Mouse (Mus musculus): ENCODE measurements around the gene Smu1.

Gene Smu1

DNA sequence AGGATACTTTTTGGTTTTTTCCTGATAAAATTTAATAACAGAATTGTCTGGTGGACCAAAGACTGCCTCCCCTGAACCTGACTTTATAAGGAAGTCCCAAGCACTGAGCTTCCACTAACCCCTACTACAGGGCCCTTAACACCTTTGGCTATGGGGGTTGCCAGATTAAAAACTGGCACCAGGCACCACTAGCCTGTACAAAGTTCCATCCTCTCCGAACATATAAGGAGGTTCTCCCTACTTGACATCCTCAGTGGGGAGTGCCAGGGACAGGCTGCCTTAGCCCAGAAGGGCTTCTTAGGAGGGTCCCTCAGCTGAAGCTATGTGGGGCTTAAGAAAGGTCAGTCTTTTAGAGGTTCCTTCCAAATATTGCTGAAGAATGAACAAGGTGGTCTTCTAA, 22.4 kb downstream of the Smu1 start:
- no peak for DNase-seq

DNA sequence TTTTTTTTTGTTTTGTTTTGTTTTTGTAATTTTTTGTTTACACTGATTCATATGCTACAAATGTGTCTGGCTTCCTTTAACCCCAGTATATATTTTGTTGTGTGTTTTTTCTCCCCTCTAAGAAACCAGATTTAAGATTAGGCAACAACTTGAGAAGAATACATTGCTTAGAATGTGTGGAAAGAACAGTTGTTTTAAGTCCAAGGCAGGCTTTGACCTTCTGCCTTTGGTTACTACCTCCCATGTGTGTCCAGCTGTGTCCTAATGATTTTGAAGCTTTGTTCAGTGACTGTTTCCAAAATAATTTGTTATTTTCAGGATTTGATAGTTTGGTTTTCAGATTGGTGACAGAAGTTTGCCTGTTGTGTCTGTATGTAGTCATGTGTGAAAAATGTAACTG, 26.5 kb downstream of the Smu1 start:
- no peak for DNase-seq

DNA sequence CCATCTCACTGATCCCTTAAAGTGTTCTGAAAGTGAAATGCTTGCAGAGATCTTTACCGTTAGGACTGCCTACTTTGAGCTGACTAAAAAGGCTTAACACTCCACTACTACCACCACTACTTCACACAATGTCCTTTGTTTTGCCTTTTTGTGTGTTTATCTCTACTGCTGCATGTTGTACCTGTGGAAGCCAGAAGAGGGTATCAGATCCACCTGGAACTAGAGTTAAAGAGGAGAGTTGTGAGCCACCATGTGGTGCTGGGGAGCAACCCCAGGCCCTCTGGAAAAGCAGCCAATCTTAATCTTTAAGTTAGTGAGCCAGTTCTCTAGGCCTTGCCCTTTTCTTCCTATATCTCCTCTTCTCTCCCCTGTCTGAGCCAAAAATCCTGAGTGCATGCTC, 30.5 kb downstream of the Smu1 start:
- no peak for DNase-seq

DNA sequence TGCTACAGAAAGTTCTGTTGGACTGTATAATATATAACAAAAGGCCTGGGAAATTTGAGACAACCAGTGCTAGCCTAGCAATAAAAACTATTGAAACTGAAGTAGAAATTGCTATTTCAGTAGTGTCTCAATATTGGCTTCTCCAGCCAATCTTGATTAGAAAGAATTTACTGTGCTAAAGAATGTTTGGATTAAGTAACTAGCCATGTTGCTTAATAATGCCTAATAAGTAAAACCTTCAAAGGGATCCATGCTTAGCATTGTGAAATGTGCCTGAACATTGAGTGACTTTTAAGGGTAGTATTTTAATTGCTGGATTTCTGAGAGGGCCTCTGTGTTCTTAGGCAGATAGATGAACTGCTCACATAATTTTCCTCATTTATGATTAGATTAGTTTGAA, 32.2 kb downstream of the Smu1 start:
- DNase-seq = no peak

DNA sequence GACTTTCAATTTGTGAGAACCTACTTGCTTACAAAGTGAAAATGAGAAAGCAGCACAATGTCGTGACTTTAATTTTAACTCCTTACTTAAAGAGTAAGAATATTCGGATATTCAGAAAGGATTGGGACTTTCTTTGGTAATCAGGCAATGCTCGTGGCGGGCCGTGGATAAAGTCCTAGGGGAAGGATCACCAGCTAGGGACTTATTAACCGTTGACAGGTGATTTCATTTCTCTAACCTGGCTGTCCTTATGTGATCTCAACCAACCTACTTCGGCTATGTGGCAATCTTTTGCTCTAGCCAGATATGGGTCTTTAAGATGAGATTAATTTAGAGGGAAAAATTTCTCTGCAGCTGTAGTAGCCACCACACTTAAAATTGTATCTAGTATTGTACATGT, 32.6 kb downstream of the Smu1 start:
- no peak for DNase-seq

DNA sequence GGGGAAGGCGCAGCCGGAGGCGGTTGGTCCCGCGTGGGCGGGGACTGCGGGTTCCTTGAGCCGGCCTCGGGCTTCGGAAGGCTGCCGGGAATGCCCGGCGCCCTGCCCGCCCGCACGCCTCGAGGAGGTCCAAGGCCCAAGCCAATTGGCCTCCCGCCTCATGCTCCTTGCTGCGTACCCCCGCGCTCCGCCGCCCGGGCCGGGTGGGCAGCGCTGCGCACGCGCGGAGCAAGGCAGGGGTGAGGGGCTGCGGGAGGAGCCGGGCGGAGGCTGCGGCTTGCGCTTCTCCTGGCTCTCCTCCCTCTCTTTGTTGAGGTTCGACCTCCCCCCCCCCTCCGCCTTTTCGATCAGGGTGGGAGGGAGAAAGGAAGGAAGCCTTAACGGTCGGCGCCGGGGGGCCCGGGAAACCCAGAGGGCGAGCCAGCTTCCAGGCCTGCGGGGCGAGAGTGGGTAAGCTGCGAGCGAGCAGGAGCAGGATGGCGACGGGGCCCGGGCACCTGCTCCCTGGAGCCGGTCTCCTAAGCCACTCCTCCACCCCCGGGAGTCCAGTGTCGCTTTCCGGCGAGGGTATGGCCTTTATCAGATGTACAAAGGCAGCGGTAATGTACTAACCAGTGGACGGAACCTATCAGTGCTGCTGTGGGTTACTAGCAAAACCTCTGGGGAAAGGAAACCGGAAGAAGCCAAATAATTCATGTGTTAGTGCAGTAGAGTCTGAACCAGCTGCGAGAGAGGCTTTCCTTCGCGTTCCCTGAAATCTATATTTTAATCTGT, 34.8 kb downstream of the Smu1 start:
- peak; percentile 77 for DNase-seq

DNA sequence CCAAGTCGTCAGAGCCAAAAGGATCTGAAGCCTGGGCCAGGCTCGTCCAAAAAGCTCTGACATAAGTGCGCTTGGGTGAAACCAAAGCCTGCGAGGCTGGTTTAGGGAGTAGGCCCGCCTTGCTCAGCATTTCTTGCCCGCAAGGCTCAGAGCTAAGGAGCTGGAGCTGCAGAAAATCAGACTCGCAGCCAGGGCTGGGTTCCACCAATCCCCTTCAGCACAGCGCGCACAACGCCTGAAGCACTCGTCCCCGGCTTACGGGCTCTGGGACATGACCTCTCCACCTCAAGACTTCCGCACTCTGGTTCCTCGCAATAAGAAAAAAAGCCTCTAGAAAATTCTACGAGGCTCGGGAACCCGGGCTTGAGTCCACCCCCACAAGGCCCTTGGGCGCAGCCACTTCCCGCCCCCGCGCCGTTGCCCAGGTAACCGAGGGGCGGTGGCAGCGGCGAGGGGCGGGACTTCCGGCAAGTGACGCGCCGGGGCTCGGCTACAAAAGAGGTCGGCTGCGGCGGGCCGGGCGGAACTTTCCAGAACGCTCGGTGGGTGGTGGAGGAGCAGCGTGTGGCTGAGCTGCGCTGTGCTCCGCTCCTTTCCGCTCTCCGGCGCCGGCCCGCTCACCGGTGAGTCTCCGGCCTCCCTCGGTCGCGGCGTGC, 35.6 kb downstream of the Smu1 start, which contains the start of gene Dnaja1:
Gene Dnaja1 (plus strand): TSS at position 140 of the 656 bp plus-strand sequence.
- peak; percentile 97 for DNase-seq

DNA sequence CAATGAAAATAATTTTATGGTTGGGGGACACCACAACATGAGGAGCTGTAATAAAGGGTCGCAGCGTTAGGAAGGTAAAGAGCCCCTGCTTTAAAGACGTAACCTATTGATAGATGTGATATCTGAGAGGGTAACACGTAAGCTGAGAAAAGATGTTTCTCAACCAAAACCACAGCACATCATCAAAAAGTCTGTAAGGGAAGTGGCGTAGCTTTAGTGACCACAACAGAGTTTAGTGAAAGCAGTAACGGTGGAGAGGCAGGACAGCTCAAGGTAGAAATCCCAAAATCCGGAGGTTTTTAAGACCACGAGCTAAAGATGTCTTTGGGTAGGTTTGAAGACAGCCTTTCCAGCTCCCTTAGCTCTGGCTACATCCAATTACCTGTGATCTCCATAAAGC, 36.8 kb downstream of the Smu1 start:
- DNase-seq = no peak

DNA sequence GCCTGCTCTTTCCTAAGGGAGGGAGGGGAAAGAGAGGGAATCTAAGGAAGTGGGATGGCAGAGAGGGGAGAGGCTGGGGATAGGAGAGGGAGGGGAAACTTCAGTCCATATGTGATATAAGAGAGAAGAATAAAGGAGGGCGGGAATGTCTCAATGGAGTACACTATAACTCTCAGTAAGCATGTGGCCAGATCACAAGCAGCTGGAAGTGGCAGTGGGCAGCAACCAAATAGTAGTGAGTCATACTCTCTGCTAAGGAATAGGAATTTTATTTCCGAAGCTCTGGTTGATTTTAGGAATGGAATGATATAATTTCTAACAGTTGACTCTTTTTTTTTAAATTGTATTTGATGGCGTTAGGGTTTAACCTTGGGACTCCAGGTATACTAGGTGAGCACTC, 40.6 kb downstream of the Smu1 start:
- no peak for DNase-seq

DNA sequence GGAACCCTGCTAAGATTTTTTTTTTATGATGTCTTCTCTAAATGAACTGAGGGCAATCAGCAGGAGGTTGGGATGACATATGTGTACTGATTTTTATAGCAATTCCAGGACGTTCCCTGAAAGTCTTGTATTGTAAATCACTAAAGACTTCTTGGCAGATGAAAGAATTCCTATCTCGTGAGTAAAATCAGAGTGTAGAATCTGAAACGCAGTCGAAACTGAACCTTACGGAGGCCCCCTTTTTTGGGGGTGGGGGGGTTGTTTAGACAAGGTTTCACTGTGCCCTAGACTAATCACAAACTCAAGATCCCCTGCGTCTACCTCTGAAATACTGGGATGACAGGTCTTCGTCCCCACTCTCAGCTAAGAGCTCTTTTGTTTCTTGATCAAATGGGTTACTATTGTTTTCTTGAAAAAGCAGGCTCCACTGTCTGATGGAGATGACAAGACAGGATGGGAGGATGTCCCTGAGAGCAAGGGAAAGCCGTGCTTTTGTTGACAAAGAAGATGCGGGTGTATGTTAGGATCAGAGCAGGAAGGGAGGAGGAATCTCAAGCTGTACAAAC, 53.9 kb downstream of the Smu1 start:
- DNase-seq = no peak

DNA sequence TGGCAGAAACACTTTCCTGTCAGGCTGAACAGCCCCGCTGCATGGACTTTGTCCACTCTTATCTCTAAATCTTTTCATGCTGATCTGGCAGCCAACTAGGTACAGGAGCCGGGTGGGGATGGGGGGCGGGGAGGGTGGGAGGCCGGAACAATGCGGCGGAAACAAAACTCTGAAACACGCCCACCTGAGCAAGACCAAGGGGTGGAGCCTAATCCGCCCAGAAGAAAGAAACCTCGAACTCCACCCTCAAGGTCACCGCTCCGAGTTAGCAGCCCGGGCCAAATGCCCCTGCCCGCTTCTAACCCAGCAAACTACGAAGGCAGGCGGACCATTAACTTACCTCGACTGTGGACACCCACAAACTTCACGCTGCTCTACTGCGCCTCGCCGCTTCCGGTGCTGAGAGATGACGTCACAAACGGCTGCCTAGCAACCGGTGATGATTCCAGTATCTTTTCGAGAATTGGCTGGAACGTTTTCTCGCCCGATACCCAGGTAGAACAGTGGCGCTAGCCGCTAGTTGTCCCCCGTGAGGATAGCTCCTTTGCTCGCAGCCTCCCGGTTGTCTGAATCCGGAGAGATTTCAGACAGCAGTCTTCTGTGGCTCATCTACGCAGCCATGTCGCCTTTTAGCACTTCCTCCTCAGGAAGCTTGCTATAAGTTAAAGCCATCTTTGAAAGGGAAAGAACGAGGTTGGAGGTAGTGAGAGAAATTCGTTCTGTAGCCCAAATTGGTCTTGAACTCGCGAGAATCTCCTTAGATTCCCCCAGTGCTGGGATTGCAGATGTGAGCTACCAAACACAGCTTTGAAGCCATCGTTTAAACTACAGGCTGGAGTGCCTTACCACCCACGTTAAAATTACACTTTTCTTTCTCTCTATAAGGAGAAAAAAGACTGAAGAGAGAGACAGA, 54.7 kb downstream of the Smu1 start, which contains the start of gene Aptx:
Gene Aptx (minus strand): TSS at position 398 of the 913 bp plus-strand sequence.
- DNase-seq = peak; percentile 98

DNA sequence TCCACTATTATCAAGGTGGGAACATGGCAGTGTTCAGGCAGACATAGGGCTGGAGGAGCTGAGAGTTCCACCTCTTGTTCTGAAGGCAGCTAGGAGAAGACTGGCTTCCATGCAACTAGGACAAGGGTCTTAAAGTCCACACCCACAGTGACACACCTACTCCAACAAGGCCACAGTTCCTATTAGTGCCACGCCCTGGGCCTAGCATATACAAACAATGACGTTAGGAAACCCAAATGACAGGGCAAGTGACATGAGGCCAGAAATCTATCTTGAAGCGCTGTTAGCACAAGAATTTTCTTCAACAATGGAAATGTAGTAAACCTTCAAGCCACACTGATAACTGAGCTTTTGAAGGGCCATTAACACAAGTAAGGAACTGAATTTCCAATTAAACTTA, 55.9 kb downstream of the Smu1 start:
- no peak for DNase-seq

DNA sequence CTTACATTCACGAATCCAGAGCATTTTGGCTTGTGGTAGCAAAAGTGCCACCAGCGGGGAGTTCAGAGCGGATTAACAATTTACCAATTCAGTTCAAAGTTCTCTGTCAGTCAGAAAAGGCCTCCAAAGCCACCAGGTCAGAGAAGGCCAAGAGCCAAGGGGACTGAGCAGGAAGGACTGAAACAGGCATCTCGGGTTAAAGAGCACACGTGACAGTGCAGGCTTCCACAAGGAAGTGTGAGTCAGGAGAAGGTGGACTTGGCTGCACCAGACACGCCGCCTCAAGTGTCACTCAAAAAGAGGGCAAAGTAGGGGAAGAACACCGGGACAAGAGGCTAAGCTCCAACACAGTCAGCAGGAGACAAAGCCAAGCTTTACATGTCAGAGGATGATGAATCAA, 57.5 kb downstream of the Smu1 start:
- DNase-seq = peak; percentile 72

DNA sequence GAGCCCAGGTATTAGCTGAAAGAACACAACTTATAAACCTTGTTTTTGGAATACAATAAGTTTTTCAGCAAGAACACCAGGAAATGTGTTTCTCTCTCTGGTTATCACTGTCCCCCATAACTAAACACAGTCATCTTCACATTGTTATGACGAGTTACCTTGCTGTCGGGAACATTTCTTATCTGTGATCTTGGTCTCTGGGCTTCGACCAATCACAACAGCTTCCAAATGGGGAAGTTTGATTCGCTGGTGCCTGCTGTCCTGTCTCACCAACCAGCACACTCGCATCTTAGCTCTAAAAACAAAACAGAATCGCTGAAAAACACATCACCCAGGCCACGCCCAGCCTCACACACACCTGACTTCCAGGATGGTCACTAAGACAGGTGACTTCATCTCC, 60.7 kb downstream of the Smu1 start:
- DNase-seq = no peak

DNA sequence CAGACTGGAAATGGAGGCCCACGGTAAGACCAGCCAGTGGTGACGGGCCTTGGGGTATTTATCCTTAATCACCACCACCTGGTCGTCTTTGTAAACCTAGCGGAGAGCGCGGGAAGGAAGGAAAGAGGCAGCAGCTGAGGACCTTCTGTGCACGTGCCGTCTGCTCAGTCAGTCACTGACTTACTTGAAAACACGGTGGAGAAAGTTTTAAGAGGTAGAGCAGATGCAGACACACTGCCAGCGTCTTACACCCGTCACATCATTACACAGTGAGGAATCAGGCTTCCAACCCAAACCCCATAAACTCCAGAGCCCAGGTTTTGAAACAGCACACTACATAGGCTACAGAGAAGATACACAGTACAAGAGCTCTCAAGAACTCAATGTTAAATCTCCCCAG, 66.6 kb downstream of the Smu1 start:
- DNase-seq = no peak

Measured in kidney, adult 18-20 months (tissue).